Mouse (Mus musculus) MEL (cell line): ENCODE data around the gene Hs3st3b1.

Experiments
- CTCF ChIP-seq, 3 experiments: IDR thresholded peaks in 2 of 3; conservative IDR thresholded peaks in 1 of 3; 2 replicates each; pipeline ENCODE4 v1.5.1; 2011 to 2012; ENCODE audit warnings: low read length in 3 of 3, low read depth in 2 of 3, mild to moderate bottlenecking in 2 of 3, improper control_type of control experiment in 1 of 3, inconsistent platforms in 1 of 3, mixed read lengths in 1 of 3, moderate library complexity in 1 of 3; ENCODE audit not compliant: control insufficient read depth in 1 of 3, insufficient read depth in 1 of 3, poor library complexity in 1 of 3, severe bottlenecking in 1 of 3
- EP300 ChIP-seq, 2 experiments: IDR thresholded peaks; 2 replicates each; pipeline ENCODE4 v1.6.1; 2011; ENCODE audit warnings: improper control_type of control experiment in 2 of 2, low read length in 2 of 2, low read depth in 1 of 2, mild to moderate bottlenecking in 1 of 2
- GATA1 ChIP-seq: IDR thresholded peaks from 2 replicates; pipeline ENCODE4 v1.6.1; 2011; ENCODE audit warnings: low read depth, low read length, improper control_type of control experiment
- MXI1 ChIP-seq: IDR thresholded peaks from 2 replicates; pipeline ENCODE4 v1.6.1; 2011; ENCODE audit warnings: mild to moderate bottlenecking, low read depth, low read length, improper control_type of control experiment
- POLR2A ChIP-seq, 2 experiments: IDR thresholded peaks; 2 replicates each; pipeline ENCODE4 v1.6.1; 2011 to 2012; ENCODE audit warnings: low read length in 2 of 2, mild to moderate bottlenecking in 2 of 2, control low read depth in 1 of 2, improper control_type of control experiment in 1 of 2, low read depth in 1 of 2, moderate library complexity in 1 of 2; ENCODE audit not compliant: control insufficient read depth in 1 of 2, insufficient read depth in 1 of 2, poor library complexity in 1 of 2
- TBP ChIP-seq: IDR thresholded peaks from 2 replicates; pipeline ENCODE4 v1.8.0; 2011; ENCODE audit warnings: low read depth, low read length, improper control_type of control experiment
- USF1 ChIP-seq: IDR thresholded peaks from 2 replicates; pipeline ENCODE4 v1.6.1; 2014; ENCODE audit warnings: low read depth, mild to moderate bottlenecking, inconsistent platforms, low read length, improper control_type of control experiment, moderate library complexity

DNA sequence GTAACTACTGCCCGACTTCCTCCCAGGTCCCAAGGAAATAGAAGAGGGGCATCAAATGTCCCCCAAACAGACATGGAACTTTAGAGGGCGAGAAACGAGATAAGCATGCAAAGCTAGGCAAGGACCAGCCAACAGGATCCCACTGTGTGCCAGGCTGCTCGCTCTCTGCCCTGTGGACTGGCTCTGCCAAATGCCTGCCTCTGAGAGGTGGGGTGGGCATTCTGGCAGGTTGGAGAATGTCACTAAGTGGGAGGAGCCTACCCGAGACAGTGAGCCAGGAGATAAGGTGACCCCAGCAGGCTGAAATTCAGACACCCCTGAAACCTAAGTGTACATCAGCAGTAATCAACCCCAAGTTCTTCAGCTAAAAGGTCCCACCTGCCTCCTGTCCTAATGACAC is 11.1 kb downstream of the Hs3st3b1 start:
- no peak for TF ChIP-seq CTCF (IDR thresholded peaks at IDR 0.05 in 2 of 3, conservative IDR thresholded peaks at IDR 0.05 in 1 of 3; ENCODE audit: control insufficient read depth in 1 of 3, insufficient read depth in 1 of 3, low read depth in 2 of 3, low read length in 3 of 3, poor library complexity in 1 of 3, severe bottlenecking in 1 of 3)
- no peak for TF ChIP-seq POLR2A (IDR thresholded peaks at IDR 0.05; ENCODE audit: control insufficient read depth in 1 of 2, insufficient read depth in 1 of 2, low read depth in 1 of 2, low read length in 2 of 2, poor library complexity in 1 of 2)
- TF ChIP-seq EP300 (IDR thresholded peaks at IDR 0.05; ENCODE audit: low read depth in 1 of 2, low read length in 2 of 2), result no peak
- no peak for TF ChIP-seq GATA1
- no peak for TF ChIP-seq USF1
- TF ChIP-seq MXI1, result no peak
- no peak for TF ChIP-seq TBP
